Mouse (Mus musculus) liver, adult 2 months (tissue): ENCODE measurements around the gene Nav2.

Source experiments
- CTCF ChIP-seq: fragments of 200-500 bp; IDR thresholded peaks from 2 replicates; pipeline ENCODE4 v1.5.1; 2011; ENCODE audit warnings: low read depth, low read length, control low read depth
- POLR2A ChIP-seq: fragments of 200-500 bp; IDR thresholded peaks from 2 replicates; pipeline ENCODE4 v1.6.1; 2011; ENCODE audit warnings: low read length, control low read depth; ENCODE audit not compliant: insufficient read depth; ENCODE audit errors: extremely low read depth

GRCm38 (mm10) chr7:49324575-49324974 is 416.1 kb downstream of the Nav2 start:
- peak; percentile 54 for TF ChIP-seq CTCF
- no peak for TF ChIP-seq POLR2A
